Mouse (Mus musculus) left cerebral cortex, adult 18-20 months (tissue): ENCODE results near the gene Dctn1. TPM values are rescaled to one million over a fixed set of nuclear protein-coding genes. Genes with fewer than 3 reads are reported as not detected.

Source experiments
- DNase-seq, 2 experiments: peaks; one replicate each; pipeline ENCODE4 v3.0.0; 2021 to 2022; ENCODE audit warnings: low spot score in 2 of 2, mixed read lengths in 1 of 2
- total RNA-seq, 2 experiments: library from RNA; stranded (reverse); gene quantifications; 2 replicates each; pipeline ENCODE4 v1.2.3; 2021

Gene Dctn1
- total RNA-seq, 2 experiments from 2014 or later, result 369 to 374 TPM

GRCm38 (mm10) chr6:83215002-83215666 is 49.4 kb downstream of the Dctn1 start:
- peak; percentile 74 to 79 for DNase-seq

- no peak for DNase-seq
Observed at GRCm38 (mm10) chr6:83219814-83220213, 54.1 kb downstream of the Dctn1 start, which contains the start of gene Slc4a5. TSS of gene Slc4a5 (plus strand) at chr6:83219828.

DNA sequence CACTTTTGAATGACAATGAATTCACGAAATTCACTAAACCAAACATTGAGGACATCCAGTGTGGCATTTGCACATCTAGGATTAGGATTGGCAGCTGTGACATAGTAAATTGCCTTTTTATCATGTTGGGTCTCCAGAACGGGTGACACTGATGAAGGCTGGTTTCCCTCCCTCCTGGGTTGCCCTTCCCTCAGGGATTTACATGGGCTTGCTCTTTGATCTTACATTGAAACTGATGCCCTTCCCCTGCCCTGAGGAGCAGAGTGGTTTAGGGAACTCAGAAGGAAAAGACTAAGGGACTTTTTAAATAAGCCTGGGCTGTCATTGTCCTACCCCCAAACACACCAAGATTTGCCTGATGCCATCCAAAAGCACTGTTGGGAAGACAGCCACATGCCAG is 65.8 kb downstream of the Dctn1 start:
- DNase-seq, result no peak

DNA sequence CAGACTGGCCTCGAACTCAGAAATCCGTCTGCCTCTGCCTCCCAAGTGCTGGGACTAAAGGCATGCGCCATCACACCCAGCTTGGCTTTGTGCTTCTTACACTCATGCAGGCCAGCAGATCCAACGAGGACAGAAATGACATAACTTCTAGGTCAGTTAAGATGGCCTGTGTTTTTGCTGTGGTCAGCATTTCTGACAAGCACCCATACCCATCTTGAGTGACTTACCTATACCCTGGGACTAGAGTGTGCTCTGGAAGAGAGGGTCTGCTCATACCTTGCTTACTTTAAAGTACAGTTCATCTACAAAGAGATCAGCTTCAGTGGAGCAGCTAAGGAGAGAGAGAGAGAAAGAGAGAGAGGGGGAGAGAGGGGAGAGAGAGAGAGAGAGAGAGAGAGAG is 67.6 kb downstream of the Dctn1 start:
- no peak for DNase-seq

- no peak for DNase-seq
Observed at GRCm38 (mm10) chr6:83234280-83234741, 68.6 kb downstream of the Dctn1 start.

- no peak for DNase-seq
Observed at GRCm38 (mm10) chr6:83237123-83237522, 71.4 kb downstream of the Dctn1 start.

DNA sequence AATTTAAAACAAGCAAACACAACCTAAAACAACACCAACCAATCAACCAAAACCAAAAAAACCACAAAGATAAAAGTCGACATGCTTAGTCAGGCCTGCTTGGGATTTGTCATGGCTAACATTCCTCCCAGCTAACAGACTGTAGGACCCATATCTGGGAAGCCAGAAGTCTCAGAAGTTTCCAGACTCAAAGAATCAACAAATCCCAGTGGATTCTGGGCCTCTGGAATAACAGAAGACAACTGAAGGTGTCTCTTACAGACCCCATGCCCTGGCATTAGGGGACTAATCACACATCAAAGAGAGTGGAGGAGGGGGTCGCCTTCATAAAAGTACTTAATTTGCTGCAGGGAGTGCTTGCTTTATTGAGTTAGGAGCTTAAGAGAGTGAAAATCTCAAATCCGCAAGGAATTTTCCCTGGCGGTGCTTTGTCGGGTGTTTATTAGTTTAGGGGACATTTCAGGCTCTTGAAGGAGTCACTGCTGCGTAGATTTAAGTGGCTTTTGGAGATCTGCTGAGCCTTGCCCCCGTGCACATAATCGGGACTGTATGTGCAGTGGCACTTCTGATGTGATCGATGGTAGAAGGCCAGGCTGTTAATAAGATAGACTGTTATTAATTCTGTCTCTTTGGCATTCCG is 78.8 kb downstream of the Dctn1 start:
- DNase-seq, result no peak

- peak; percentile 44 to 50 for DNase-seq
Observed at GRCm38 (mm10) chr6:83245134-83245533, 79.4 kb downstream of the Dctn1 start.

DNA sequence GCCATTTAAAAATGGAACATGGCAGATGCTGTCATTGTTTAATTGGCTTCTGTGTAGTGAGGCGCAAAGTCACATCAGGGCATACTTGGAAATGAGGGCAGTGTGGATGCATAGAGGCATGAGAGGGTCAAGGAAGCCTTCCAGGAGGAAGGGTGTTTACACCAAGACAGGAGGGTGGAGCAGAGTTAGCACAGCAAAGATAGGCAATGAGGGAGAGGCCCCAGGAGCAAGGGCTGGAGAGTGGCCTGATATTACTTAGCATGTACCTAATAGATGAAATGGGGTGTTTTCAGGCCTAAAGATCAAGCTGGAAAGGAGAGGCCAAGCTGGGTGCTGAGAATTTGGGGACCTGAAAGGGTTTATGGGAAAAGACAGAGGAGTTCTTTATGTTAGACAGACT is 80.3 kb downstream of the Dctn1 start:
- DNase-seq, result no peak

DNA sequence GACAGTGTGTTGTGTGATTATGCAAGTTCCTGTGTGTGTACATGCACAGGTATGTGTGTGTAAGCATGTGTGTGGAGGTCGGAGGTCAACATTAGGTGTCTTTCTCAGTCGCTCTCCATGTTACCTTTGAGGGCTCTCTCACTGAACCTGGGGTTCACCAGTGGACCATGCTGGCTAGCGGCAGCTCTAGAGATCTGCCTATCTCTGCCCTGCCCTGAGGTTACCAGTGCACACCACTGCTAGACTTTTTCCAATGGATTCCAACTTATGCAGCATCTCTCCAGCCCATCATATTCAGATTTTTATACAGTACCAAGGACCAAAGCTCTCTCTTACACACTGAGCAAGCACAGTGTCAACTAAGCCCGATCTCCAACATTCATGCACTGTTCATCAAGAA is 81.0 kb downstream of the Dctn1 start:
- DNase-seq, result no peak

DNA sequence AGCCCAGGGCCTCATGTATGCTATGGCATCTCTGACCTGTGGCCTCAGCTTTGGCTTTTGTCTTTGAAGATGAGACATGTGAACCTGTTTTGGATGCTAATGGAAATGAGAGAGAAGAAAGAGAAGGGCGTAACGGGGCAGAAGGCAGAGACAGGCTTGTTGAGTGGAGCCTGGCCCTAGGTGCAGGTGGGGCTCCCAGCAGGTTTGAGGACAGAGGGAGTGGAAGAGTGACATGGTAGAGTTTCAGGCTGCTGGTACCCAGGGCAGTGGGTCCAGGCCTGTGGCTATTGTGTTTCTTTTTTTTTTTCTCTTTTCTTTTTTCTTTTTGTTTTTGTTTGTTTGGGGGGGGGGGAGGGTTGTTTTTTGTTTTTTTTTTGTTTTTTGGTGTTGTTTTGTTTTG is 81.4 kb downstream of the Dctn1 start:
- DNase-seq, result no peak

Other genes with a start within 250 kb of the Dctn1 start
- gene Sema4f, start 226.2 kb upstream of the Dctn1 start, total RNA-seq, result 10 to 100 TPM; 37.8 to 41.2 TPM
- not detected for gene M1ap, start 219.0 kb upstream of the Dctn1 start, total RNA-seq
- 1 to 10 TPM; 1.8 to 2.7 TPM for gene Dok1, start 132.4 kb upstream of the Dctn1 start, total RNA-seq
- 1 to 10 TPM; 2.0 to 2.2 TPM for gene Loxl3, start 131.7 kb upstream of the Dctn1 start, total RNA-seq
- gene Aup1, start 111.4 kb upstream of the Dctn1 start, total RNA-seq, result 100 to 1,000 TPM; 114 to 121 TPM
- 10 to 100 TPM; 37.7 to 46.2 TPM for gene Htra2, start 110.6 kb upstream of the Dctn1 start, total RNA-seq
- gene Dqx1, start 108.1 kb upstream of the Dctn1 start, total RNA-seq, result under 1 TPM; 0.56 to 0.93 TPM
- gene Tlx2, start 95.6 kb upstream of the Dctn1 start, total RNA-seq, result not detected
- gene Pcgf1, start 88.1 kb upstream of the Dctn1 start, total RNA-seq, result 10 to 100 TPM; 27.0 to 30.3 TPM
- not detected for gene Lbx2, start 79.6 kb upstream of the Dctn1 start, total RNA-seq
- gene Ccdc142, start 64.3 kb upstream of the Dctn1 start, total RNA-seq, result 1 to 10 TPM; 3.7 to 6.2 TPM
- gene Gm42688, start 64.3 kb upstream of the Dctn1 start, total RNA-seq, result 1 to 10 TPM; 5.0 to 5.4 TPM
- 10 to 100 TPM; 54.5 to 59.6 TPM for gene Mrpl53, start 56.9 kb upstream of the Dctn1 start, total RNA-seq
- gene Mogs, start 50.4 kb upstream of the Dctn1 start, total RNA-seq, result 10 to 100 TPM; 29.6 to 31.8 TPM
- gene Wbp1, start 44.4 kb upstream of the Dctn1 start, total RNA-seq, result 10 to 100 TPM; 37.2 to 40.2 TPM
- gene Ino80b, start 40.5 kb upstream of the Dctn1 start, total RNA-seq, result 10 to 100 TPM; 23.1 to 26.3 TPM
- gene Rtkn, start 30.5 kb upstream of the Dctn1 start, total RNA-seq, result 10 to 100 TPM; 88.3 to 88.8 TPM
- gene Wdr54, start 9.5 kb upstream of the Dctn1 start, total RNA-seq, result 10 to 100 TPM; 33.0 to 33.3 TPM
- gene 1700003E16Rik, start 9.5 kb upstream of the Dctn1 start, total RNA-seq, result 10 to 100 TPM; 33.9 to 35.7 TPM
- under 1 TPM; 0.09 to 0.21 TPM for gene Slc4a5, start 53.9 kb downstream of the Dctn1 start, total RNA-seq
- gene Mthfd2, start 160.0 kb downstream of the Dctn1 start, total RNA-seq, result 1 to 10 TPM; 6.5 to 6.7 TPM
- 10 to 100 TPM; 17.9 to 22.5 TPM for gene Mob1a, start 160.1 kb downstream of the Dctn1 start, total RNA-seq
- gene Bola3, start 183.2 kb downstream of the Dctn1 start, total RNA-seq, result 10 to 100 TPM; 49.3 to 49.5 TPM